In genomic region chr19:33240386-33240785, GRCm38 (mm10) we compare ENCODE assay signal across 23 mouse cellular contexts.
A peak's percentile ranks its signal among the peaks of the same experiment; 100 is the strongest.
DNase-seq lines count a peak whose midpoint lies in the region.
"Had no signal": no experiment of that assay in that cellular context is flagged by ENCODE, and none has a peak within 500 bp of the region (broad histone marks: within the 10 kb centered on the region; RNA-seq: fewer than 3 reads in every experiment).

No protein-coding gene starts in this region.

- DNase-seq in frontal cortex, postnatal 36 days (ENCODE audit: low spot score in 2 of 2) = peak; percentile 40 to 77
- DNase-seq in frontal cortex, postnatal 25 days (ENCODE audit: low spot score in 2 of 2) = no peak
- peak; percentile 48 for DNase-seq in layer of hippocampus, adult 9-11 months
- DNase-seq in layer of hippocampus, postnatal 10 days (ENCODE audit: low spot score in 2 of 2) = no peak
- DNase-seq in right cerebral cortex, adult 2 months (ENCODE audit: low spot score in 2 of 2) = peak; percentile 23 to 44
- no peak for DNase-seq in right cerebral cortex, postnatal 4 days
- DNase-seq in telencephalon, adult 2 months (ENCODE audit: low read depth, low spot score) = peak; percentile 87
- no peak for DNase-seq in spleen, postnatal 36 days (ENCODE audit: low spot score in 2 of 2)
- DNase-seq: adrenal gland, postnatal 10 days; cerebellum, adult 11 months; cerebellum, adult 9-10 months; cerebellum, postnatal 36 days; embryo, embryonic 11 days; gastrocnemius, adult 2 months; gastrocnemius, postnatal 36 days; heart, adult 2 months; kidney, adult 9 months; kidney, postnatal 14 days; lung, embryonic 14.5 days; lung, postnatal 14 days; spleen, adult 18-20 months; thymus, adult 2 months; thymus, postnatal 36 days had no signal

Comparison
In these comparisons a context has a peak if more than half of its experiments do, and no peak if none do; other contexts are left out.
1. DNase-seq: peak in frontal cortex, postnatal 36 days (2 of 2), layer of hippocampus, adult 9-11 months (single experiment), right cerebral cortex, adult 2 months (2 of 2) and telencephalon, adult 2 months (single experiment); none in frontal cortex, postnatal 25 days (0 of 2), layer of hippocampus, postnatal 10 days (0 of 2), right cerebral cortex, postnatal 4 days (single experiment) and spleen, postnatal 36 days (0 of 2).